Mouse (Mus musculus) layer of hippocampus, postnatal 36 days (tissue): Measurements from ENCODE around the gene Tnfrsf1b. TPM values are rescaled to one million over a fixed set of nuclear protein-coding genes. Genes with fewer than 3 reads are reported as not detected.

ENCODE experiments used
- DNase-seq, 2 experiments: peaks; one replicate each; pipeline ENCODE4 v3.0.0; 2022
- total RNA-seq, 2 experiments: library from RNA; stranded (reverse); gene quantifications; 2 replicates each; pipeline ENCODE4 v1.2.3; 2021

Gene Tnfrsf1b
- 1 to 10 TPM; 2.2 to 4.2 TPM for total RNA-seq

DNA sequence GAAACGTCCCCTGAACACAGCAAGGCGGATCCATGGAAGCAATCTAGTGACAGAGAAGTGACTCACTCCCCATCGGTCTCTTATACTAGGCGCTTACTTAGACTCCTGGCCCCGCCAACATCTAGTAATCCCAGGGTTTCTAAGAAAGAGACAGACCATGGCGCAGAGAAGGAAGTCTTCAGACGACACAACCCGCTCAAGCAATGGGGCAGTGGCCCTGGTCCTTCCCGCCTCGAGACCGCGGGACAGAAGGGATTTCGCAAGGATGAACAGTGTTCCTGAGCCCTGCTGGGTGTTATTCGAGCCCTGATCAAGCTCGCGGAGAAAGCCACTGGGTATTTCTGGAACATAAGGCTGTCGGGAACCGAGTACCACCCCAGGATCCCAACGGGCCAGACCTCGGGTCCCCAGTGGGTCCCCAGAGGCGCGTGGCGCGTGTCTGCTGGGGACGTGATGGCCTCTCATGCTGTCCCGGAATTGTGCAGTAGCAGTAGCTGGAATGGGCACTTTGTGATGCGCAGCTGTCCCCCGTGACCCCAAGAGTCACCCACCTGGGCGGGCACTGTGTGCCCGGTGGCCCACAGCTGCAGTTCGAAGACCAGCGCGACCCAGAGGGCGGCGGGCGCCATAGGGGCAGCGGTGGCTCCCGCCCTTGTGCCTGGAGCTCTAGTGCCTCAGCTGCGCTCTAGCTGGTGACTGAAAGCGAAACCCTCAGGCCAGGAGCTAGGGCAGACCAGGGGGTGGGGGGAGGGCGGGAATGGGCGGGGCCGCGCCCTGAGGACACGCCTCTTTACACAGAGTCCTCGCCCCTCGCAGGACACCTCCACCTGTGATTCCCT, at the start of gene Tnfrsf1b:
TSS of gene Tnfrsf1b (minus strand) at position 698 of the 839 bp plus-strand sequence.
- no peak for DNase-seq

DNA sequence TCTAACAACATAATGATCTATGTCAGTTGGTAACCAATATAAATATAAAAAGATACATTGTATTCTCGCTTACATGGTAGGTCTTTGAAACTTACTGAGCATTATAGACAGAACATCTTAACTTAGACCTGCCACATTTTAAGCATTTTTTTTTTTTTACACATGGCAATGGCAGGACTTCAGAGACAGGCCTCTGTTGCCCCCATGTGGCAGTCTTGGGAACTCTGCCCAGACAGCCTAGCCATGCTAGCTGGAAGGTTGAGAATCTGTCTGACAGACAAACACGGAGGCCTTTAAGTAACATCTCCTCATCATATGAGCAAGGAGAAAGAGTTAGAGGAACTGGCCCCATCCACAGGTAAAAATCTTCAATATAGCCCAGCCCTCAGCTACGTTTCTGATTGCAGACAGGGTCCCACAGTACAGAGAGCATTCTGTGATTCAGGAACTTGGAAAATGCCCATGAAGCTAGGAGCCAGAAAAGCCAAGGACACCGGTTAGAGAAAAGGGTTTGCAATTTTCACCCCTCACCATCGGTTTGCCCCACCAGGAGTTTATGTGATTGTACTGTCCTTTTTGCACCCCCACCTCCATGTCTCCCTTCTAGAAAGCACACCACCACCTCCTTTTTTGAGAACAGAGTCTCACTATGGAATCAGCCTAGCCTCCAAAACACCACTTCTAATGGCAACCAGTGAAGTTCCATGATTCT, 49.1 kb upstream of the Tnfrsf1b start:
- DNase-seq: peak; percentile 56 to 64

DNA sequence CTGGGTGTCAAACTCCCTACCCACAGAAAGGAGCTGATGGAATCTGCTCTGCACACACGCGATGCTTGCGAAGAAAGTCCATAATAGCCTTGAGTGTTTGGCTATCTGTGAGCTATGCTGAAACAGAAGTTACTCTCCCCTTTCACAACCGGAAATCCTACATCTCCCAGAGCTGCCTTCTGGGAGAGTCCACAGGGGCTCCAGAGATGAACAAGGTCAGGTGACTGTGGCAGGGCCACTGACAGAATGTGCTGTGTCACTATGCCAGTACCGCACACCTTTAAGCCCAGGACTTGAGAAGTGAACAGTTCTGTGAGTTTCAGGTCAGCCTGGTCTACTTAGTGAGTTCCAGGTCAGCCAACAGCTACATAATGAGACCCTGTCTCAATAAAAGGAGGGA, 47.9 kb upstream of the Tnfrsf1b start:
- DNase-seq: no peak

DNA sequence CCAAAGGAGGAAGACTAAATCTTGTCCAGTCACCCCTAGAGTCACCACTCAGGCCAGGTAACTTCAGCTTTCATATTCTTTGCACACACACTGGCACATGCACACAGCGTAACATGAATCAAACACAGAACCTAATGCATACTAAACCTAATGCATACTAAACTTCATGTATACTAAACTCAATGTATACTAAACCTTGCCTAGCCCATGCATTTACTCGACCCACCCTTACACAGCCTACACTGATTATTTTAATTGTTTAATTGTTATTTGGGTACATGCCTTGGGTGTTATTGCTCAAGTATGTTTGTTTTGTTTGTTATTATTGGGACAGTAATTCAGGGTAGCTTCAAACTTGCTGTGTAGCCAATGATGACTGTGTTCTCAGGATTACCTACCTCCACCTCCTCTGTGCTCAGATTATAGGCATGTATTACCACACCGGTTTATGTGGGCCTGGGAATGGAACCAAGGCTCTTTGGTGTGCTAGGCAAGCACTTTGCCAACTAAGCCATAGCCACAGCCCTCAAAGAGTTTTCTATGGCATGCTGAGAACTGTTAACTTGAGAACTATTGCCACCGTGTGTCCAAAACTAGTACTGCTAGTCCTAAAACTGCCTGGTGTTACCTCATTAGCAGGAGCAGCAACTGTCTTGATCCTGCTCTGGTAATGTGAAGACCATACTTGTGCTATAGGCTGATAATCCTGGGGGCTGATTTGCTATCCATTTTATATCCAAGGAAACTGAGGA, 39.9 kb upstream of the Tnfrsf1b start:
- DNase-seq: peak; percentile 36 to 74

DNA sequence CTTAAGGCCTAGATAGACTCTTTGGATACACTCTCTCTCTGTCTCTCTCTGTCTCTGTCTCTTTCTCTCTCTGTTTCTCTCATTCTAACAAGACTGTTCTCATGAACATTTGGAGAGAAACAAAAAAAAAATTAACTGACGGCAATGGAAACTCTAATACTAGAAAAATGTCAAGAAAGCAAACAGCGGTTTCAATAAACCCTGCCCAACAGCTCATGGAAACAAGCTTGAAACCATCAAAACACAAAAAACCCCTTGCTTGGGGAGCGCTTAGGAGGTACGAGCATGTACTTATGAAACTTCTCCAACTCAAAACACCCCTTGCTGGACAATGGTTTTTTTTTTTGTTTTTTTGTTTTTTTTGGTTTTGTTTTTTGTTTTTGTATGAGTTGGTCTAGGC, 38.0 kb upstream of the Tnfrsf1b start:
- DNase-seq: no peak

DNA sequence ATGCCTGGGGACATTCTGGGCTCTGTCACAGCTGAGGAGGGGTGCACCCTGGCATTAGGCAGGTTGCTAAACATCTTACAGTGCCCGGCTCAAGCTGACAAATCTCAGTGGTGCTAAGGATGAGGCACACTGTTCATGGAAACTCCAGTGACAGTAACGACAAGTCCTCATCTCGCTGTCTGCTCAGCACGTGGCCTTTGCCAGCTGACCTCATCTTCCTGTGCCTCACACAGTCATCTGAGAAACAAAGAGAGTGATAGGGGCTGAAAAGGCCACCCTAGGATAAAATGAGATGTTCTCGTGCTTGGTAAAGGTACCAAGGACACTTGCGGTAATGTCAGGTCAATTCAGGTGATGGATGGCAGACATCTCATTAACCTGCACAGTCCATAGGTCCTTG, 36.8 kb upstream of the Tnfrsf1b start:
- no peak for DNase-seq

DNA sequence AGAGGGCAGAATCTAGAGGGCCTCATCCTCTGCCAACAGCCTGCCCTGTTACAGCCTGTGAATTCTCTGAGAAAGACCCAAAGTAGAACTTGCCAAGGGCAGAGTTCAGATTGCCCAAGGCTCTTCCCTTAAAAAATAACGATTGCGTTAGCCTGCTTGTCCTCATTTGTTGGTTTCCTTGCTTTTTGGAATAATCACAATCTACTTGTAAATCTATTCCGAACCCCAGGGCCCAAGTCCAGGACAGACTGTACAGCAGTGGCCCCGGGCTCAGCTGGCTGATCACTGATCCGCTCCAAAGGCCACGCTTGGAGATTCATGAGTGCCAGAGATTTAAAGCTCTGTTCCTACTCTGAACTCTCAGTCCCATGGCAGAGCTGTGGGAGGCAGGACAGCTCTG, 34.3 kb upstream of the Tnfrsf1b start:
- no peak for DNase-seq

DNA sequence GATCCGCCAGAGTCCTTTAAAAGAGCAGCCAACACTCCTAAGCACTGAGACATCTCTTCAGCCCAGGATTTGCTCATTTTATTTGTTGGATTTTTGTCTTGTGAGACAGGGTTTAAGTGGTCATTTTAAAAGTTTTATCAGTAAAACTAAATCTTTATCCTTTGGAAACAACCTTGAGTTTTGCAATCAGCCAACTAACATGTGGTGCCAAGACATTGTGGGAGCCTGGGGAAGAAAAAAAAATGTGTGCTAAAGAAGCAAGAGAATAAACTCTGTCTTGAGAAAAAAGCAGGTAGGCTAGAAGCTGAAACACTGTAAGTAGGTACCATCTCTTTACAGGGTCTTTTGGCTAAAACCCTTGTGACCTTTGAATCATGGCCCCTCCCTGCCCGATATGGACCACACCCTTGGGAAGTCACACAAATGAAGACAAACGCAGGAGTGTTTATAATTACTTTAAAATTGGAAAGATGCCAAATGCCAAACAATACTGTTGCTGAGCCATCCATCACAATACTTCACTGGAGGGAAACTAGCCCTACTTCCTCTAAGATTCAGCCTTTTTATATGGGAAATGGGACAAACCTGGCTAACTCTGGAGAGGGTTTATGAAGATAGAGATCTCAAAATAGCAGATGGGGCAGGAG, 32.2 kb upstream of the Tnfrsf1b start:
- no peak for DNase-seq

DNA sequence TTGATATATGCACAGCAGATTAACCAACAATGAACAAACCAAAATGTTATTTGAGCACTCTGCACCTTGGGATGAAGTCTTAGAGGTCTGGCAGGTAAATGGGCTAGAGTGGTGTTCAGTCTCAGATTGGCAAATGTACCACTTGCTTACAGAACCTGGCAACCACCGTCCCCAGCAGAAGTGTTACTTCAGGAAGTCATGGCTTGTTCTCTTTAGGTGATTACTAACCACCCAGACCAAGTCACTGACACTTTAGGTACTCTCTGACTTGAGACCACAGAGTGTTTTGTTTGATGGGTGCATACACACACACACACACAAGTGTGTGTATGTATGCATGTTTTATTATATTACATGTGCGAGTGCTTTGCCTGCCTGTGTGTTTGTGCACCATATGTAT, 31.6 kb upstream of the Tnfrsf1b start:
- DNase-seq: no peak

DNA sequence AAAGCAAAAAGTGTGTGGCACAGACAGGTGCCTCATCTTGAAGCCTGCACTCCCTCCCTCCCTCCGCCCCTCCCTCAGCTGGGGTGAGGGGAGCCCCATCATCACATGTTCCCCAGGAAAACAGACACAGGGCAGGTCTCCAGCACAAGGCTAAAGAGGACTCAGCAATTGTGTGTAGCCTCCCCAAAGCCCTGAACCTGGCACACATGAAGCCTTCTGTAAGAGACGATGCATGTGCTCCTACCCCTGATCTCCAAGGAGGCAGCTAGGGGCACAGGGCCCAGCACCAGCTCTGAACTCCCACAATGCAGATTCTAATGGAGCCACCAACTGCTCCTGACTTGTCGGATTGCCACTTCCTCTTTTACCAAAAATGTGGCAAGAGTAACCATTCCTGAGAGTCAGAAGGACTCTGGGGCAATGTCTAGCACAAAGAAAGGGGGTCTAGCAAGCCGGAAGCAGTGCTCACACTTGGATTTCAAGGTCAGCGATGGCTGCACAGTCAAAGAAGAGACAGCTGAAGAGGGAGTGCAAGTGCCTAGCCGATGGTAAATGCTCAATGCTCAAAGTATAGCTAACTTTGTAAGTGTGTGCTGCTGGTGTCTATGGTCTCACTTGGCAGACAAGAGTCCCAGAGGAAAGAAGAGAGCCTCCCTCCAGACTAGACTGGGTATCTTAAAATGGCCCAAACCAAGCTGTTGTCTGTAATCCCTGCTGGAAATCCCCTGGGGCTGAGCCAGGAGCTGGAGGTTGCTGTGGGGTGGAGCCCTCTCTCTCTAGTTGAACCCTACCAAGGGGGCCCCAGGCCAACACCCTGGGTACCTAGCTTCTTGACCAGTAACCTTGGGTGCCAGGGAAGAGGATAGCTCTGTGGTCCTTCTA, 29.9 kb upstream of the Tnfrsf1b start:
- no peak for DNase-seq

DNA sequence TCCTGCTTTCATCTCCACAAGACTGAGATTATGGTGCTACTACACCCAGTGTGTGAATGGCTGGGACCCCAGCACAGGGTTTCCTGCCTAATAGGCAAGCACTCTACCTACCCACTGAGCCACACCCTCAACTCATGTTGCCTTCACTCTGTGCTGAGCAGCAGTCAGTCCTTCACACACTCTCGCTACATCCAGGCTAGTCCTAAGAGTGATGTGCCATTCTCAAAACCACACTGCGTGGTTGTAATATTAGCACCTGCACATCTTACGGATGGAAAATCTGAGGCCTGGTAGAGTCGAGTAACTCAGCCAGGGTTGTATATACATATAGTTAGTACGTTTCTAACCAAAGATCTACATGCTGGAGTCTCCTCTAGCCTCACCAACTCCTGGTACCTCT, 28.2 kb upstream of the Tnfrsf1b start:
- no peak for DNase-seq

DNA sequence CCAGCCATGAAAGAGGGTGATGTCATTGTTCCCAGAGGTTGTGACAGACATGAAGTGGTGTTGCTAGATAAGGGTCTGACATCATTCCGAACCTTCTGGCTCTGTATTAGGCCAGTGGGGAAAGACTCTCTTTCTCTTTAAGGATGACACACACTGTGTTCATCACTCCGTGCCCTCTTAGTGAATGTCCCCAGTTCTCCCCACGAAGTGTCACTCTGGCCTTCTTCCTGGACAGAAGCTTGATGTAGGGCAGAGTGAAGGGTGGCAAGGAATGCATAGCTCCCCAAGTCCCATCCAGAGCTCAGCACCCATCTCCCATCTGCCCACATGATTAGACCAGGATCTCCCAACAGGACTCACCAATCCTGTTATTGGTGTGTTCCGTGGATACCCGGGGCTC, 27.3 kb upstream of the Tnfrsf1b start:
- no peak for DNase-seq

DNA sequence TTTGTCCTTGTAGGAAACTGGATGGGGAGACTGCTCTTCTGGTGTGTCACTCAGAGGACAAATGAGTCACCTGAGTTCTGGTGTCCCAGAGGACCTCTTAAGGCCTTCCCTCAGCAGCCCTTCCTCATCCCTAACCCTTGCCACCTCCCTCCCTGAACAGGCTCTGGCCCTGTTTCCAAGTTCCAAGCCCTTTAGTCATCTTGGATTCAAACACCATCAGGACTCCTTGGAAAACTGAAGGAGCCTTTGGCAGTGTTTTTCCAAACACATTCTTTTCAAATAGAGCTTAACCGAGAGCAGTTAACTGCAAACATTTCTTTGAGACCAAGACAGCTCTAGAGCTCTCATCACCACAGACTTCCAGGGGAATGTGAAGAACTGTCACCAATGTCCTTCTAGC, 26.1 kb upstream of the Tnfrsf1b start:
- DNase-seq: no peak

DNA sequence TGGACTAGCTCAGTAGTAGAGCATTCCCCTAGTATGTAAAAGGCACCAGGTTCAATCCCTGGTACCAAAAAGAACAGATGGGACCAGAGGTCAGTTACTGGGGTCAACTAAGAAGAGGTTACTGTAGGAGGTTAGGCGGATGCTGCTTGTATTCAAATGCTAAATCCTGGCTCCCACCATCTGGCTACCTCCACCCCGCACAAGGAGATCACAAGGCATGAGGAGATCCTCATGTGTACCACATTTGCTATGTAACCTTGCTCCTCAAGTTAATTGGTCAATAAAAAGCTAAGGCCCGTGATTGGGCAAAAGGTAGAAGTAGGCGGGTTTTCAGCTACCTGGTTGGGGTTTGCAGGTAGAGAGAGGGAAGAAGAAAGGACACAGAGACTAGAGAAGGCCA, 25.0 kb upstream of the Tnfrsf1b start:
- no peak for DNase-seq

DNA sequence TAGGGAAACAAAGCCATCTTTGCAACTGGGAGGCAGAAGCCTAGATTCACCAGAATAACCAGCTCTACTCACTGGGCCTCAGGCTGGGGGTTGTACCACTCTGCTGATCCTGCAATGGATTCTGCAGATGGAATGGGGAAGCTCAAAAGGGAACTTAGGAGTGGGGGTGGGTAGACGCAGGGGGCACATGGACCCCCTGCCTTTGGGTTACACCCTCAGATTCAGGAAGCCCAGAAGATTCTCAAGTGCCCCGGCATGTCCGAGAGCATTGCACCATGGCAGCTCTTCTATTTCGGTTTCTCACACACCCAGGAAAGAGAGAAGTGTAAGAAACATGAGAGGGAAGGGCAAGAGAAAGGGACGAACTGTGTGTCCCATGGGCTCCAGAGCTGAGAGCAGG, 23.5 kb upstream of the Tnfrsf1b start:
- DNase-seq: no peak

DNA sequence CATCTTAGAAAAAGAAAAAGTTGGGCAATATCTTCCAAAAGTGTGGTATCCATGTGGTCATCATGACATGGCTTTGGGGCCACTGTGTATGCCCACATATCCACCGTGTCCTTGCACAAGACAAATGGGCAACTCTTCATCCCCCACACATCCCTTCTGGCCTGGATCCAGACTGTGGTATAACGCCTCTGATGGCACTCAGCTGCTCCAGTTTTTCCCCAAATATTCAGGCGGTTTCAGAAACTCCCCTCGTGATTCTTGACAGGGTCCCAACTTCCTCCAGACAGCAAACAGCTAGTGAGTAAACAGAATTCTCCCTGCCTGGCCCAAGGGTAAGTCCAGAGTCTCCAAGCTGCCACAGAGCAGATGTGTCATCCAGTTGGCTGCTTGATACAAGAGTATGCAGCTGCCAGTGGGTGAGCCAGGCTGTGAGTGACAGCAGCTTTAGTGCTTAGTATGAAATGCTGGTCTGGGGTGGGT, 21.0 kb upstream of the Tnfrsf1b start:
- no peak for DNase-seq

DNA sequence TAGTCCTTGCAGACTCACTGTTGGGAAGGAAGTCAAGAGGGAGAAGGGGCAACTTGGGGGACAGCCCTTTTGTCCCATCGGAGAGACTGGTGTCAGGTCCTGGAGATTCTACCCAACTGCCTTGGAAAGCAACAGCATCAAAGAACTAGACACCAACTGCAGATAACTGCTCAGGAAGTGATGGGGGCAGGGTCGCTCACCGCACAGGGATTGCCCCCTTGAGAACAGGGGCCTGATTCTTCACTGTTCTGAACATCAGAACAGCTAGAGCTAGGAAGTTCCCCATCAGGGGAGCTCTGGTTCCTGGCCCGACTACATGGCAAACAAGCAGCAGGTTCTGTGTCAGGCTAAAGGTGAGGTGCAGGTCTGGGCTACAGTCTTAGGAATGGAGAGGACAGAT, 19.8 kb upstream of the Tnfrsf1b start:
- no peak for DNase-seq

DNA sequence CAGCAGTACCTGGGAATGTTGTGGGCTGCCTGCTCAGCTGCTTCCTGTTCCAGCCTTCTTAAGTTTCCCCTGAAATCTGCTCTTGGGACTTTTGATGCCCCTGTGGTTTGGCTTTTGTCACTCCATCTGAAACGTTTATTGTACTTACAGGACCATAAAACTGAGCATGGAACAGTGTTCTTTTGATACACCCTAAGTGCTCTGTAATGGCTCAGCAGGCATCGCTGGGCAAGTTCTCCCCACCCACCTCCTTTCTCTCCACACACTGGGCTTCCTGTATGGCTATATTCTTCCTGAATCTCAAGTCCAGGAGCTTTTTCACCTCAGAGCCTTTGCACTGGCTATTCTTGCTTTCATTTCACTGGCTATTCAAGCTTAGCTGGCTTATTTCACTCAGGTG, 18.1 kb upstream of the Tnfrsf1b start:
- no peak for DNase-seq

DNA sequence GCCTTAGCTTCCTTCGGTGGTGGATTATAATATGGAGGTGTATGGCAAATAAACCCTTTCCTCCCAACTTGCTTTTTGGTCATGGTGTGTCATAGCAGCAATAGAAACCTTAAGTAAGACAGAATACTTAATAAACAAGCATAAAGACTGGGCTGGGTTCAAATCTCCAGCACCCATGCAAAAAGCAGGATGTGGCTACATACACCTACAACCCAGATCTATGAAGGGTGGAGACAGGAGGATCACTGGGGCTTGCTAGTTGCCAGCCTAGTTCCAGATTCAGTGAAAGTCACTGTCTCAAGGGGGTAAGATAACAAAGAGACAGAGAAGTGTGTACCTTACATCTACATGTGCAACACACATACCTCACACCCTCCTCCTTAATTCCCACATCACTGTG, 16.9 kb upstream of the Tnfrsf1b start:
- no peak for DNase-seq

DNA sequence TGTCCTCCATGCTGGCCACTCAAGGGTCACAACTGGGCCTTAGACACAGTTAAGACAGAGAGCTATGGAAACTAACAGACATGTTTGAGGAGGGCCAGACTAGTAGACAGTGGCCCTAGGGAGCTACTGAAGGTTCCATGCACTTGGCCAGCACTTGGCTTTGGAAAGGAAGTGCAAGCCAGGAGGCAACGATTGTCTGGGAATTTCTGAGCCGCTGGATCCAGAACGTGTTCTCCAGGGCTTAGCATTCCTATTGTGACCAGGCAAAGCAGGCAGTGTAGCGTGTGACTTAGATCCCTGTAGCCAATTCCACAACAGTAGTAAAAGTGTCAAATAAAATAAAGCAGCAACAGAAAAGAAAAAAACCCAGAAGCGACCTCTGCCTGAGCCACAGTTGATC, 14.1 kb upstream of the Tnfrsf1b start:
- DNase-seq: no peak

DNA sequence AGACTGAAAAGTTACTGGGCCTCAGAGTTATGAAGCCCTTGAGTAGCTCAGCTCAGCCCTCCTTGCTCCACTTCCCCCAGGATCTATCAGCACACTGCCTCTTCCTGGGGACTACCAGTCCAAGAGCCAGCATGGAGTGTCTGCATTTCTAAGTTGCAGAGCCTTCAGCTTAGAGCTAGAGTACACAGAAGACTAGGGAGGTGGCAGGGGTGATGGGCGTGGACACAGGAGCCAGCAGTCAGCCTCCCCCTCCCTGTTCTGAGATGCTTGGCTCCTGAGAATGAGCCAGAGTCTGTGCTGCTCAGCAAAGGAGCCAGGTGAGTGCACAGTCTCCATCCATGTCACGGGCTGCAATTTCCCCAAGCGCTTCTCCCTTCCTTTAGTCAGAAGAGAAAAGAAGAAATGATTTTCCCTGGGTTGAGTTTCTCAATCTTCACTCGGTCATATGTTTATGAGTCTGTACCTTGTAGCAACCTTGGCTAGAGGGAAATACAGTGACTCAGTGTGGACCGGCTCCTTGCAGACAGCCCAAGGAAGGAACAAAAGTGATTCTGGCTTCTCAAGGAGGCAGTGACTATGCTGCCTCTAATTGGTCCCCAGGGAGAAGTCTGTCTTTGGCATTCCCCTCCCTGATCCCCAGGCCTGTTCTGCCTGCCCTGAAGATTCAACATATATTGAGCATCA, 11.2 kb upstream of the Tnfrsf1b start:
- DNase-seq: no peak
